Mouse (Mus musculus) mouse trophoblast stem cell (cell line): ENCODE measurements around the gene Tcl1b1.
"Not testable (repeated sequence)": the region's sequence is repeated elsewhere in the genome, so short reads cannot be mapped to it uniquely, and the experiment has no call there.

Experiments used
- in situ Hi-C, 2 experiments: fragments of 300-500 bp; cut with MseI, MboI; formaldehyde crosslinking; loops; 2 replicates in 1 of 2; 3 replicates in 1 of 2; pipeline ENCODE4 v1.15.1; 2025

The Tcl1b1 gene

DNA sequence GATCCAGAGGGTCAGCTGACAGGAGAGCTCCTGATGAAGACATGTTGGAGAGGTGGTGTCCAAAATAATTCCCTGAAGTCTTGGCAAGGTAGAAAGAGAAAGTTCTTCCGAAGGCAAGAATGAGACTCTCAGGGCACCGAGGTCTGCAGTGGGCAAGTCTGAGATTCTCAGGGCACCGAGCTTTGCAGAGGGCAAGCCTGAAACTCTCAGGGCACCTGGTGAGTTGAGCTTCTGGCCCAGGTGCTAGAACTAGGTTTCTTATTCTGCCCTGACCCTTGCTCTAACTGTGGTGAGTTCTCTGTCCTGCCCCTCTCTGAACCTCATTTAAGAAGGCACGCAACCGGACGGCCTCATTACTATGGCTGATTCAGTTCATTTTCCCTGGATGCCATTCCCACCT lies 31.3 kb downstream of the Tcl1b1 start, which contains the start of gene Tcl1b3:
Gene Tcl1b3, plus strand, starts transcription at position 301 of the 400 bp plus-strand sequence.
- in situ Hi-C loops, result not testable (repeated sequence)

DNA sequence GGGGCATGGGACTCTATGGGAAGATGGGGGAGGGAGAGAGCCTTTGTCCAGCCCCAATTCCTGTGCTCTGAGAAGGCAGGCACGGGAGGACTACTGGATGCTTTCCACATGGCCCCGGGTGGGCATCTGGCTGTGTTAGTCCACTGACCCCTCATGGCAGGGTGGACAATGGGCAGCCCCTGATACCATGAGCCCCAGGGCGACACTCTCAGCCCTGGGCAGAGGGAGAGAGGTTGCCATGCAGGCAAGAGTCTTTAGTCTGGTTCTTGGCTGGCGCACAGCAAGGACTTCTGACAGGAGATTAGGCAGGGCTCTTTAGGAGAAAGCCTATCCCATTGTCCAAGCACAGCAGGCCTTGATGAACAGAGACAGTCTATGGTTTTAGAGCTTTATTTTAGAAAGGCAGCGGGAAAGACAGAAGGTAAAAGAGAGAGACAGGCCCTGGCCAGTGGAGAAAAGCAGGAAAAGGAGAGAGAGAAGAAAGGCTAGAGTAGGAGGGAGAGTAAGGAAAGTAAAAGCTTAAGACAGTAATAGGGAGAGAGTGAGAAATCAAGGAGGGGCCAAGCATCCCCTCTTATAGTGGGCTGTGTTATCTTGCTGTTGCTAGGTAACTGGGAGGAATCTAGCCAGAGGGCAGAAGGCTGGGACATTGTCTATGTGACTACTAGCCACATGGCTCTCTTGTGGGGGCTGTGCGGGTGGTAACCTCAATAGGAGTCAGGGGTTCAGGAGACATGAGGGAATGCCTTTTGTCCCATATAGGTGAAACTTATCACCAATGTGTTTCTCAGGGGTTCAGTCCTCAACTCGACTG lies 40.4 kb downstream of the Tcl1b1 start:
- in situ Hi-C loops, result not testable (repeated sequence)

DNA sequence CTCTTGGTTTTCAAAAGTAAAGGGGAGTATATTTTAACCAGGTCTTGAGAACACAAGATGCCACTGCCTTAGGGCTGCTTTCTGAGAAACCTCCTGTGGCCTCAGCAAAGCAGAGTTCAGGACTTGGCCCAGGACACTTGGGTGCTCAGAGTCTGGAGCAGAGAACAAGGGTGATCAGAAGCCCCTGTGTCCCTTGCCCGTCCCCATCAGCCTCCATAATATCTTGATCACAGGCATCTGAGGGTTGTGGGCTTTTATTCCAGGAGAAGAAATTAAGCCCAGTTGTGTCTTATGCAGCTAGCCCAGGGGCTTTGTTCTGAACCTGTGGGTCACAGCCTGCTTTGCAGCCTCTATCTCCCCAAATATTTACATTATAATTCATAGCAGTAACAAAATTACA lies 42.2 kb downstream of the Tcl1b1 start, which contains the start of gene Tcl1b4:
Gene Tcl1b4, plus strand, starts transcription at position 301 of the 400 bp plus-strand sequence.
- in situ Hi-C loops, result not testable (repeated sequence)

DNA sequence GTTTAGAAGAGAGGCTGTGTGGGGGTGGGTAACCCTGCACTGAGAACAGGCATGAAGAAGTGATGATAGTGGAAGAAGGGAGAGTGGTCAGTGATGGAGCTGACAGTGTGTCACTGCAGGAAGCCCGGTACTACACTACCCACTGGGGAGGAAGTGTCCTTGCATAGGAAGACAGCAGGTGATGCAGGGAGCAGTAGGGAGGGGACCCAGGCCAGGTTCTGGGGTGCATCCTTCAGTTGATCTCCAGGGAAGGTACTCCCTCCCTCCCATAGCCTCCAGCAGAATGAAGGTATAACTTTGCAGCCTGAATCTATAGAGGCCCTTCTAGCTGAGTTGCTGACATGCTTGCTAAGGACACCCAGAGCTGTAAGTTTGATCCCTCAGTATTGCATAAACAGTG lies 47.6 kb downstream of the Tcl1b1 start:
- in situ Hi-C loops, result no loop called here

DNA sequence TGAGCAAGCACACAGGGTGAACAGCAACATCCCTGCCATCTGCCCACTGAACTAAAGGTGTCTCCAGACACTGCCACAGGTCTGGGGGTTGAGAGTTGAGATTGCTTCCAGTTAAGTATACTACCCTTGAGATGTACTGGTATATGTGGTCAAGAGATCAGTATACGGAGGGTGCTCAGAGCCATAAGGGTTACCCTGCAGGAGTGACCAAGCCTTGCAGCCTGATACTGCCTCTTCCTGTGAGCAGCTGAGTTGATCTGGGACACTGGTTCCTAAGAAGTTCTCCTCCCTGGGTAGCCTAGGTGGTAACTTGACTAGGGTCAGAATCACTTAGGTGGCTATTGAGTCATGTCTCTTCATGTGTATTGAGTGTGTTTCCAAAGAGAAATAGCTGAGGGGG lies 49.0 kb downstream of the Tcl1b1 start:
- in situ Hi-C loops, result no loop called here

DNA sequence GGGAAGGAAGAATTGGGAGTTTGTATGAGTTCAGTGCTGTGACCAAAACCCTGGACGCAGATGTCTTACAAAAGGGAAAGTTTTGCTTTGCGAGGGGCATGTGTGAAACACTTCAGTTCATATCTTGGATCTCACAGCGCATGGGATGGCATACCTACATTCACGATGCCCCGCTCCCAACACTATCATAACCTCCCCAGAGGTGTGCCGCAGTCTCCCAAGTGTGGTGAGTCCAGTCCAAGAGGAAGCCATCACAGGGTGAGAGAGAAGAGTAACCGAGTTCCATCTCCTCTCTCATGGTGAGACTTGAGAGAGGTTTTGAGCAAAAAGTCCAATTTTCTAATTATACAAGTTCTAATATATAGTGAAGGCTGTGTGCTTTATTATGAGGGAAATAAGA lies 49.7 kb downstream of the Tcl1b1 start:
- in situ Hi-C loops, result no loop called here
